Mouse (Mus musculus) spleen, postnatal 10 days (tissue): Measurements from ENCODE around the gene Trim59.

Experiments
- DNase-seq, 2 experiments: peaks; one replicate each; pipeline ENCODE4 v3.0.0; 2021 to 2022; ENCODE audit warnings: low spot score in 2 of 2

Gene Trim59

GRCm38 (mm10) chr3:69005338-69006245 lies 39.0 kb downstream of the Trim59 start:
- DNase-seq, result peak; percentile 77 to 79

GRCm38 (mm10) chr3:69004437-69005337 lies 39.9 kb downstream of the Trim59 start, which contains the start of the genes Ift80 and Smc4:
Ift80 (minus strand) TSS chr3:69004570.
Smc4 (plus strand) TSS chr3:69004738.
- DNase-seq, result peak; percentile 93 to 98

- no peak for DNase-seq
Measured at GRCm38 (mm10) chr3:69004055-69004436, 40.5 kb downstream of the Trim59 start.

- DNase-seq, result no peak
Measured at GRCm38 (mm10) chr3:69002781-69003180, 41.8 kb downstream of the Trim59 start.

GRCm38 (mm10) chr3:68986550-68986949 lies 58.0 kb downstream of the Trim59 start:
- DNase-seq, result no peak
